Mouse (Mus musculus): ENCODE measurements around the gene 9930104L06Rik. TPM values are rescaled to one million over a fixed set of nuclear protein-coding genes. Genes with fewer than 3 reads are reported as not detected.

The 9930104L06Rik gene
- polyA plus RNA-seq, 1 experiment from 2014 or later: 5.5 TPM

DNA sequence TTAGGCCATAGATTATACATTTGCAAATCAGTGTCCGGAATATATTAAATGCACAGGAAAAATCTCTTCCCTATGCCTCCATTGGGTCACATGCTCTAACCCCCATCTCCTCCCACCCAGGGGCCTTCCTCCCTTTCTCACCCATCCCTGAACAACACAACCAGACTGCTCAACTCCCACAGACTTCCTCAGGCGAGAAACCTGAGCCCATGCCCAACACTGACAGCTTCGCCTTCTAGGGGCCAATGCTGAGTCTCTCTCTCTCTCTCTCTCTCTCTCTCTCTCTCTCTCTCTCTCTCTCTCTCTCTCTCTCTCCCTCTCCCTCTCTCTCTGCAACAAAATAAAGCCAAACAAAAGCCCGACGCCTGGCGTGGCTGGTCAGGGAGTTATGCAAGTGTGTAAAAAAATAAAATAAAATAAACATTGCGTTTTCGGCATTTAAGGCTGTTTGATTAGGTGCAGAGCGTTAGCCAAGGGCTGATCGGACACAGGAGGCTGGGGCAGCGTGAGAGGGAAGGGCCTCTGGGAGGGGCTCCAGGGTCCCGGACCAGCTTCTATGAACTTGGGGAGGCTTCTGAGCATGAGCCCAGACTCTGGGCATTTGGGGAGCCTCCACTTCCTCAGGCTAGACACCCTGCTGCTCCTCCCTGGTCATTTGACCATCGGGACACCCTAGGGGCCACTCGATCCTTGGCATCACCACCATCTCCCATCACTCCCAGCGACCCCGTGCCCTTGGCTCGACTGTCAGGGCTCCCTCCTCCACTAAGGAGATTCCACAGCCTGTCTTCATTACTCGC is 48.2 kb downstream of the 9930104L06Rik start:
- no peak for ATAC-seq (ENCODE audit: low FRiP score)
- H3K9me3 ChIP-seq (ENCODE audit: control insufficient read depth, low read length): no peaks in the 10 kb centered on the region
- no peak for DNase-seq (ENCODE audit: low spot score)
- H3K27me3 ChIP-seq (ENCODE audit: control insufficient read depth, insufficient read depth, low read length): peaks cover 70% of the 10 kb centered on the region
- WGBS: 7% methylated on average over 18 of the region's 18 CpGs
- no peak overlapping the region for H3K27ac ChIP-seq (ENCODE audit: low read depth, low read length)
- peak overlapping the region; percentile 25 for H3K4me2 ChIP-seq (replicated peaks; ENCODE audit: low read depth, low read length)
- no peak overlapping the region for H3K9ac ChIP-seq (ENCODE audit: low read depth, low read length)
- H3K36me3 ChIP-seq (ENCODE audit: control insufficient read depth, insufficient read depth, low read length): no peaks in the 10 kb centered on the region
- H3K4me3 ChIP-seq (ENCODE audit: low read depth, low read length): peak overlapping the region; percentile 12
- H3K4me1 ChIP-seq (replicated peaks; ENCODE audit: control insufficient read depth, insufficient read depth, low read length): peaks cover 6% of the 10 kb centered on the region

DNA sequence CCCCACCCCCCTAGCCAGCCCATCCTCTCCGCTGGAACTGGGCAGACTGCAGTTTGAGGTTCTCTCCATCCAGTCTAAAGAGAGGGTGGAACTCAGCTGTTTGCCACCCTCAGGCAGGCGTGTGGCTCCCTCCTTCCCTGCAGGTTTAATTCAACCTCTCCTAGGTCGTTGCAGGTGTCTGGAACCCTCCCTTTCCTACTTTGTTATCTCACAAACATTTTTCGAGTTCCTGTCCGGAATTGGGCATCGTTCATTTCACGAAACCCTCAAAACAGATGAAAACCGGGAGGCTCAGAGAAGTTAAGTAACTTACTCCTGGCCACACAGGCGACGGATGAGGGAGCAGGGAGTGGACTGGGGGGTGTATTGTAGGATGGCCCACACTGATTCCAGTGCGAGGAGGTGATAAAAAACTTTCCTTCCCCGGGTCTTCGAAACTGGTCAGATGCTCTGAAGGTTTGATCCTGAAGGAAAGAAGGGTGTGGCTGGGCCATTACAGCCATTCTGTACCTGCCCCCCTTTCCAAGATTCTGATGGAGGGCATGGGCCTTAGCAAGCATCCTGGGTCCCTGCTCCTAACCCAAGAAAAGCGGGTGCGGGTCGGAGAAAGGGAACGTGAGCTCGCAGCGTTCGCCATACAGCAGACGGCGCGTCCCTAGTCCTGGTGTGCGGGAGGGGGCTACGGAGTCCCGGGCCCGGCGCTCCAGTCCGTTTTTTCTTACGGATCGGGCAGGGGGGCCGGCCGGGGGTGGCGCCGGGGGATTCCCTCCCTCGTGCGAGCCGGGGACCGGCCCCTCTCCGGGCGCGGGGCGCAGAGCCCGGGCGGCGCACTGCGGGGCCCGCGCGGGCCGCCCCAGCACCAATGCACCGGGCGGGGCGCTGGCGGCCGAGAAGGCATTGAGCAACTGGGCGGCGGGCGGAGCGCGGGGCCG is 49.1 kb downstream of the 9930104L06Rik start, which contains the start of gene Rspo1:
Gene Rspo1, plus strand, starts transcription at position 760 of the 932 bp plus-strand sequence.
- no peak for ATAC-seq (ENCODE audit: low FRiP score)
- H3K9ac ChIP-seq (ENCODE audit: low read depth, low read length): 0 out of 2 replicates have a peak within 1 kb of the TSS, but pooled peaks have one; percentile 2
- 1% methylated on average over 55 of the region's 62 CpGs for WGBS
- H3K4me3 ChIP-seq (ENCODE audit: low read depth, low read length): peak within 1 kb of the TSS; percentile 31
- H3K4me1 ChIP-seq (replicated peaks; ENCODE audit: control insufficient read depth, insufficient read depth, low read length): peaks cover 6% of the 10 kb centered on the region
- H3K9me3 ChIP-seq (ENCODE audit: control insufficient read depth, low read length): no peaks in the 10 kb centered on the region
- peak within 1 kb of the TSS; percentile 54 for H3K4me2 ChIP-seq (replicated peaks; ENCODE audit: low read depth, low read length)
- no peak within 1 kb of the TSS for H3K27ac ChIP-seq (ENCODE audit: low read depth, low read length)
- no peaks in the 10 kb centered on the region for H3K36me3 ChIP-seq (ENCODE audit: control insufficient read depth, insufficient read depth, low read length)
- peaks cover 78% of the 10 kb centered on the region for H3K27me3 ChIP-seq (ENCODE audit: control insufficient read depth, insufficient read depth, low read length)
- DNase-seq (ENCODE audit: low spot score): peak; percentile 51

DNA sequence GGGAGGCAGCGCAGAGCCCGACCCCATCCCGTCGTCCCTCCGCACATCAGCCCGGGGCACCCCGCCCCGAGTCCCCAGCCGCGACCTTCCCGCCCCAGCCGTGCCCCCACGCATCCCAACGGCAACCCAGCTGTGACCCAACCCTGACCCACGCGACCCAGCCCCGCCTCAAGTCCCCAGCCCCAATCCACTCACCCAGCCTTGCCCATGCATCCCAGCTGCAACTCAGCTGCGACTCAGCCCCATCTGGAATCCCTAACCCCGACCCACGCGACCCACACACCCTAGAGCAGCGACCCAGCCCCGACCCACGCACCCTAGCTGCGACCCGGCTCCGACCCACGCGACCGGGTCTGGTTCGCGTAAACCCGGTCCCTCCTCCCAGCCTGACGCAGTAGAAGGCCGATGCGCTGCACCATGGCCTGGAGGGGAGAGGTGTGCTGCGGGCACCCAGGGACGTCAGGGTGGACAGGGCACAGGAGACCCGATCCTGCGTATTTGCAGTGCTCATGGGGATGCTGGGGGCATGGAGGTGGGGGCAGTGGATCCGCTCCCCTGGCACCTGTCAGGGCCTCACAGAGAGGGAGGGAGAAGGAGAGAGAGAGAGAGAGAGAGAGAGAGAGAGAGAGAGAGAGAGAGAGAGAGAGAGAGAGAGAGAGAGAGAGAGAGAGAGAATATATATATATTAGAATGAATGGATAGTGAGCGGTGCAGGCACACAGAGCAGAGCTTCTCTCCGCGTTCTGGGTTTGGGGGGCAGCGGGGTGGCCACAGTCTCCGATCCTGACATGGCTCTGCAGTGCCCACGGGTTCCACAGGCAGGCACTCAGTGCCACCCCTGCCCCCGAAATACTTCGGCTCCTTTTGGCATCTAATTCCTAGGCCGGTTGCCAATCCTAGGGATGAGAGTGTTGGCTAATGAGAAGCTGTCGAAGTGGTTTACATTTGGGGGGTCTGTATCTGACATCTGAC is 50.2 kb downstream of the 9930104L06Rik start:
- Histone ChIP-seq H3K4me2 (replicated peaks; ENCODE audit: low read depth, low read length) (peak overlapping the region; percentile 54), H3K27ac (ENCODE audit: low read depth, low read length) (no peak overlapping the region), H3K9me3 (ENCODE audit: control insufficient read depth, low read length) (no peaks in the 10 kb centered on the region), H3K4me3 (ENCODE audit: low read depth, low read length) (peak overlapping the region; percentile 31), H3K4me1 (replicated peaks; ENCODE audit: control insufficient read depth, insufficient read depth, low read length) (peaks cover 6% of the 10 kb centered on the region), H3K27me3 (ENCODE audit: control insufficient read depth, insufficient read depth, low read length) (peaks cover 83% of the 10 kb centered on the region), H3K36me3 (ENCODE audit: control insufficient read depth, insufficient read depth, low read length) (no peaks in the 10 kb centered on the region), H3K9ac (ENCODE audit: low read depth, low read length) (0 out of 2 replicates have a peak overlapping the region, but pooled peaks have one; percentile 2)
- ATAC-seq (ENCODE audit: low FRiP score): no peak
- peak; percentile 31 for DNase-seq (ENCODE audit: low spot score)
- 4% methylated on average over 46 of the region's 51 CpGs for WGBS

DNA sequence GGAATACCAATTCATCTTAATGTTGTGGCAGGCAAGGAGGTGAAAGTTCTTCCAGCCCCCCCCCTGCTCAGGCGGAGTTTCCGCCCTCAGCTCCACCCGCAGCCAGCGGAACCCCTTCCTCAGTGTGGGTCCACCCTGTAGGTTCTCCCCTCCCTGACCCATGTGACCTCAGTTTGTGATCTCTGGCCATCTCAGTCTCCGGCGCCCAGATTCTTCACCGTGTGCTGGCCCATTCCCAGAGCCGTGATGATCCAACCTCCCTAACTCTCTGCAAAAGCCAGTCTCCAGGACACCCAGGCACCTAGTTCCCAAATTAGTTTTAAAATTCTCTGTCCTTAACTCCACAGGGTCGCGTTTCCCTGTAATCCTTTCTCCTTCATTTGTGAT is 50.9 kb downstream of the 9930104L06Rik start:
- no peaks in the 10 kb centered on the region for H3K36me3 ChIP-seq (ENCODE audit: control insufficient read depth, insufficient read depth, low read length)
- no peak for DNase-seq (ENCODE audit: low spot score)
- H3K27ac ChIP-seq (ENCODE audit: low read depth, low read length): no peak overlapping the region
- WGBS: 5% methylated on average over 10 of the region's 10 CpGs
- ATAC-seq (ENCODE audit: low FRiP score): no peak
- peaks cover 6% of the 10 kb centered on the region for H3K4me1 ChIP-seq (replicated peaks; ENCODE audit: control insufficient read depth, insufficient read depth, low read length)
- no peak overlapping the region for H3K4me3 ChIP-seq (ENCODE audit: low read depth, low read length)
- H3K9ac ChIP-seq (ENCODE audit: low read depth, low read length): no peak overlapping the region
- no peaks in the 10 kb centered on the region for H3K9me3 ChIP-seq (ENCODE audit: control insufficient read depth, low read length)
- peaks cover 83% of the 10 kb centered on the region for H3K27me3 ChIP-seq (ENCODE audit: control insufficient read depth, insufficient read depth, low read length)
- no peak overlapping the region for H3K4me2 ChIP-seq (replicated peaks; ENCODE audit: low read depth, low read length)

DNA sequence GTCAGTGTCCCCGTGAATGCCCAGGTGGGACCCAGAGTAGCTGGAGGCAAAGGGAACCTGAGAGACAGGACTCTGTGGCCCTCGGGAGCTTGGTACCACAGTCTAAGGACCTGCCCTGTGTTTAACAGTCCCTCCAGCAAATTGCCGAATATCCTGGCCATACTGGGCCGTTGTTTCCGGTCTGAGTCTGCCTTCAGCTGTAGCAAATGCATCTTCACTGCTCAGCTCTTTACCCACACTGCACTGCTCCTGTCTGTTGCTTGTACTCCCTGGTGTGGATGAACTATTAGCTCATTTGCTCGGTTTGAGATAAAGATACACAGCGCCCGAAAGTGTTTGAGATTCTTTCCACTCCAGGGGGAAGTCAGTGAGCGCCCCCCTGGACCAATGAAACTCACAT is 51.5 kb downstream of the 9930104L06Rik start:
- no peaks in the 10 kb centered on the region for H3K9me3 ChIP-seq (ENCODE audit: control insufficient read depth, low read length)
- H3K27ac ChIP-seq (ENCODE audit: low read depth, low read length): no peak overlapping the region
- H3K4me2 ChIP-seq (replicated peaks; ENCODE audit: low read depth, low read length): no peak overlapping the region
- WGBS: 21% methylated on average over 9 of the region's 9 CpGs
- DNase-seq (ENCODE audit: low spot score) (peak; percentile 26), ATAC-seq (ENCODE audit: low FRiP score) (no peak)
- no peak overlapping the region for H3K9ac ChIP-seq (ENCODE audit: low read depth, low read length)
- H3K36me3 ChIP-seq (ENCODE audit: control insufficient read depth, insufficient read depth, low read length): no peaks in the 10 kb centered on the region
- peaks cover 6% of the 10 kb centered on the region for H3K4me1 ChIP-seq (replicated peaks; ENCODE audit: control insufficient read depth, insufficient read depth, low read length)
- peaks cover 81% of the 10 kb centered on the region for H3K27me3 ChIP-seq (ENCODE audit: control insufficient read depth, insufficient read depth, low read length)
- no peak overlapping the region for H3K4me3 ChIP-seq (ENCODE audit: low read depth, low read length)

DNA sequence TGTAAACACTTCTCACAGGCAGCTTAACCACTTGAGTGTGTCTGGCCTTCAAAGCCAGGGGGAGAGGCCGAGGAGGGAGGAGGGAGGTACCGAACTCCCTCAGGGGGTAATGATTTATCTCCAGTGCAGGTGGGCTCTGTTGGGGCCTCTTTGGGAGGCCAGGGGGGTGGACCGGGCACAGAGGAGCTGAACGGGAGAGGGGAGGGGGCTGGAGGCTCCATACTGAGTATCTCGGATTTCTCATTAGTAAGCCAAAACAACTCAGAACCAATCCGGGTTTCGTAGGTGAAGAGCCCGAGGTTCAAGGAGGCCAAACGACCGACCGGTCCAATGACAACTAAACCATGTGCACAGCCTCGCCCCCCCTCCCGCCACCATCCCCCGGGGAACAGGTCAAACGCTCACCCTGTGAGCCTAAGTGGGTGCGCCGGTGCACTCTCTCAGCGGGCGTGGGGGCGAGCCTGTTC is 53.0 kb downstream of the 9930104L06Rik start:
- under 1% methylated on average over 20 of the region's 20 CpGs for WGBS

DNA sequence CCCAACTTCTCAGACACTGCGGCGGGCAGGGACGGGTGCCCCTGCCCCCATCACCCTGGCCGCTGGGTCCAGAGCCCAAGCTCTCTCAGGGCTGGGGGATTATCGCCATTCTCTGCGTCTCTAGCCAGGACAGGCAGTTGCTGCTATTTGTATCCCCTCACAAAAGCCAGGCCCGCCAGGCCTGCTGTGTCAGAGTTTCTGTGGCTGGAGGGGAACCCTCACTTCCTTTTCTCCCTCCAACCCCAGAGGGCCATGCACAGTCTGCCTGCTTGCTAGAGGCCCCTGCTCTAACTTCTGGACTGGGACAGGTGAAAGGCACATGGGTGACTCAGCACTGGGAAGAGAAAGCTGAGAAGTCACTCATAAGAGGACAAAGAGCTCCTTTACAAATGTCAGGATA is 53.5 kb downstream of the 9930104L06Rik start:
- H3K4me2 ChIP-seq (replicated peaks; ENCODE audit: low read depth, low read length): peak overlapping the region; percentile 24
- DNase-seq (ENCODE audit: low spot score) (no peak), ATAC-seq (ENCODE audit: low FRiP score) (no peak)
- no peak overlapping the region for H3K4me3 ChIP-seq (ENCODE audit: low read depth, low read length)
- no peak overlapping the region for H3K9ac ChIP-seq (ENCODE audit: low read depth, low read length)
- no peaks in the 10 kb centered on the region for H3K36me3 ChIP-seq (ENCODE audit: control insufficient read depth, insufficient read depth, low read length)
- H3K27ac ChIP-seq (ENCODE audit: low read depth, low read length): no peak overlapping the region
- H3K9me3 ChIP-seq (ENCODE audit: control insufficient read depth, low read length): no peaks in the 10 kb centered on the region
- 3% methylated on average over 7 of the region's 7 CpGs for WGBS
- H3K4me1 ChIP-seq (replicated peaks; ENCODE audit: control insufficient read depth, insufficient read depth, low read length): peaks cover 5% of the 10 kb centered on the region
- H3K27me3 ChIP-seq (ENCODE audit: control insufficient read depth, insufficient read depth, low read length): peaks cover 63% of the 10 kb centered on the region

More for the DNA sequence above, 53.0 kb downstream of the 9930104L06Rik start:
- Histone ChIP-seq H3K27ac (ENCODE audit: low read depth, low read length) (no peak overlapping the region), H3K36me3 (ENCODE audit: control insufficient read depth, insufficient read depth, low read length) (no peaks in the 10 kb centered on the region), H3K4me2 (replicated peaks; ENCODE audit: low read depth, low read length) (peak overlapping the region; percentile 24), H3K27me3 (ENCODE audit: control insufficient read depth, insufficient read depth, low read length) (peaks cover 68% of the 10 kb centered on the region), H3K9me3 (ENCODE audit: control insufficient read depth, low read length) (no peaks in the 10 kb centered on the region), H3K4me1 (replicated peaks; ENCODE audit: control insufficient read depth, insufficient read depth, low read length) (peaks cover 6% of the 10 kb centered on the region), H3K9ac (ENCODE audit: low read depth, low read length) (no peak overlapping the region), H3K4me3 (ENCODE audit: low read depth, low read length) (no peak overlapping the region)
- peak; percentile 23 for DNase-seq (ENCODE audit: low spot score)
- ATAC-seq (ENCODE audit: low FRiP score): no peak
